ENCODE assay signal across 11 mouse cellular contexts in the genomic region with DNA sequence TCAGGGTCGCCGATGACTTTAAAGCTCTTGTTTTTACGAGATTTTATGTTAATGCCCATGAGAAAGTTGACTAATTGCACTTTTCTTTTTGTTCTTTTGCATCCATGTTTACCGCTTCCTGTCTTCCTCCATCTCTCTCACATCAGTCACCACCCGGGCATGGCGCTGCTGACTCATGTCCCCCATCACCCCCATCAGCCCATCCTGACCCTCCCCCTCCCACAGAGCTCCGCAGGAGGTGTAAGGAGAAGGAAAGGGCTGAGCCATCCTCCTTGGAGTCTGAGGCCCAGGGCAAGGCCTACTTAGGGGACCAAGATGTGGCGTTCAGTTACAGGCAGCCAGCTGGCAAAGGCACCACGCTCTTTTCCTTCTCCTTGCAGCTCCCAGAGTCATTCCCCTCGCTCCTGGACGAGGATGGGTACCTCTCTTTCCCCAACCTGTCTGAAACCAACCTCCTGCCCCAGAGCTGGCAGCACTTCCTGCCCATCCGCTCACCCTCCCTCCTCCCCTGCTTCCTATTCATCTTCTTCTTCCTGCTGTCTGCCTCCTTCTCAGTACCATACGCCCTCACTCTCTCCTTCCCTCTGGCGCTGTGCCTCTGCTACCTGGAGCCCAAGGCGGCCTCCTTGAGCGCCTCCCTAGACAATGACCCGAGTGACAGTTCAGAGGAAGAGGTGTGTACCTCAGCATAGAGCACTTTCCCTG.
A peak's percentile ranks its signal among the peaks of the same experiment; 100 is the strongest.
DNase-seq lines count a peak whose midpoint lies in the region; ATAC-seq and TF ChIP-seq lines count a peak whose summit lies in the region.
"Had no signal": no experiment of that assay in that cellular context is flagged by ENCODE, and none has a peak within 500 bp of the region (broad histone marks: within the 10 kb centered on the region; RNA-seq: fewer than 3 reads in every experiment).

No protein-coding gene starts in this region.

- intact Hi-C loops in left cerebral cortex, postnatal 10 days (cut with DNase I) = no loop called here

- WGBS in heart, embryonic 11.5 days (ENCODE audit: insufficient replicate concordance) = 30% methylated on average over 17 of the region's 17 CpGs

- H3K4me2 ChIP-seq in heart, embryonic 11.5 days = no peak overlapping the region
- H3K4me2 ChIP-seq: heart, embryonic 12.5 days; midbrain, embryonic 12.5 days had no signal

- no peak for TF ChIP-seq CTCF in ES-Bruce4 (IDR thresholded peaks at IDR 0.05; ENCODE audit: low read depth, low read length)

- ATAC-seq in heart, embryonic 11.5 days (replicated peaks; ENCODE audit: insufficient number of reproducible peaks, low FRiP score, low TSS enrichment) = no peak
- ATAC-seq in erythroblast, adult 5-6 weeks (replicated peaks; ENCODE audit: low FRiP score, poor library complexity, severe bottlenecking) = no peak

- no peaks in the 10 kb centered on the region for H3K27me3 ChIP-seq in heart, embryonic 11.5 days (ENCODE audit: control insufficient read depth, insufficient read depth, low read length)
- H3K27me3 ChIP-seq in ES-Bruce4 (ENCODE audit: control insufficient read depth, insufficient read depth, low read length, poor library complexity, severe bottlenecking) = no peaks in the 10 kb centered on the region
- H3K27me3 ChIP-seq: heart, embryonic 12.5 days; midbrain, embryonic 12.5 days had no signal

- peaks cover 22% of the 10 kb centered on the region for H3K4me1 ChIP-seq in heart, embryonic 11.5 days (ENCODE audit: control insufficient read depth, insufficient read depth, low read length)
- H3K4me1 ChIP-seq in ES-Bruce4 (ENCODE audit: control insufficient read depth, insufficient read depth, low read length) = no peaks in the 10 kb centered on the region

- no peak overlapping the region for H3K27ac ChIP-seq in heart, embryonic 11.5 days (ENCODE audit: low read depth, low read length)
- H3K27ac ChIP-seq in ES-Bruce4 (ENCODE audit: insufficient read depth, low read length) = no peak overlapping the region
- H3K27ac ChIP-seq: midbrain, embryonic 12.5 days had no signal

- H3K4me3 ChIP-seq in heart, embryonic 11.5 days (ENCODE audit: low read depth, low read length) = no peak overlapping the region
- peak overlapping the region; percentile 0; the same call in 1 of the 2 replicates for H3K4me3 ChIP-seq in ES-Bruce4 (ENCODE audit: low read depth, low read length)
- H3K4me3 ChIP-seq: heart, embryonic 12.5 days; midbrain, embryonic 12.5 days had no signal

- peaks cover 7% of the 10 kb centered on the region for H3K36me3 ChIP-seq in heart, embryonic 11.5 days (ENCODE audit: control insufficient read depth, insufficient read depth, low read length)
- H3K36me3 ChIP-seq in ES-Bruce4 (ENCODE audit: control insufficient read depth, insufficient read depth, low read length, poor library complexity, severe bottlenecking) = no peaks in the 10 kb centered on the region

- no peak for TF ChIP-seq EP300 in ES-Bruce4 (IDR thresholded peaks at IDR 0.05; ENCODE audit: insufficient read depth, low read depth, low read length)

- DNase-seq in heart, adult 11 months = peak; percentile 89
- DNase-seq in cerebellum, adult 9-11 months = peak; percentile 59
- peak; percentile 5 for DNase-seq in lung, postnatal 14 days
- no peak for DNase-seq in adrenal gland, postnatal 25 days
- DNase-seq in left cerebral cortex, postnatal 10 days (ENCODE audit: extremely low spot score in 1 of 2, low spot score in 2 of 2) = no peak
- DNase-seq: spleen, adult 18-20 months had no signal

- H3K9ac ChIP-seq in heart, embryonic 11.5 days (ENCODE audit: low read depth, low read length) = no peak overlapping the region
- no peak overlapping the region for H3K9ac ChIP-seq in ES-Bruce4 (ENCODE audit: low read depth, poor library complexity, severe bottlenecking)
- H3K9ac ChIP-seq: heart, embryonic 12.5 days; midbrain, embryonic 12.5 days had no signal

- H3K9me3 ChIP-seq in heart, embryonic 11.5 days (replicated peaks; ENCODE audit: control insufficient read depth, low read length) = no peaks in the 10 kb centered on the region
- H3K9me3 ChIP-seq in ES-Bruce4 (replicated peaks; ENCODE audit: control insufficient read depth, insufficient read depth, low read length, poor library complexity, severe bottlenecking) = no peaks in the 10 kb centered on the region
- H3K9me3 ChIP-seq: heart, embryonic 12.5 days; midbrain, embryonic 12.5 days had no signal

- TF ChIP-seq POLR2A in ES-Bruce4 (IDR thresholded peaks at IDR 0.05; ENCODE audit: insufficient read depth, low read length) = no peak

Comparison
In these comparisons a context has a peak if more than half of its experiments do, and no peak if none do; other contexts are left out.
1. DNase-seq: peak in heart, adult 11 months (single experiment), cerebellum, adult 9-11 months (single experiment) and lung, postnatal 14 days (single experiment); none in adrenal gland, postnatal 25 days (single experiment) and left cerebral cortex, postnatal 10 days (0 of 2).